Mouse (Mus musculus): ENCODE results near the gene Efnb2. TPM values are rescaled to one million over a fixed set of nuclear protein-coding genes. Genes with fewer than 3 reads are reported as not detected.
A peak's percentile ranks its signal among the peaks of the same experiment; 100 is the strongest.

The Efnb2 gene
- polyA plus RNA-seq, 2 experiments, result 42.8 to 74.0 TPM

GRCm38 (mm10) chr8:8658426-8659224, 2.4 kb downstream of the Efnb2 start:
- Histone ChIP-seq H3K9ac (ENCODE audit: low read depth, low read length, severe bottlenecking) (peak overlapping the region; percentile 94), H3K4me3 (replicated peaks; ENCODE audit: low read length) (peak overlapping the region; percentile 93), H3K4me2 (replicated peaks; ENCODE audit: low read depth, low read length, severe bottlenecking) (peak overlapping the region; percentile 82), H3K36me3 (ENCODE audit: control insufficient read depth, insufficient read depth, low read length) (0 out of 2 replicates have a peak, but pooled peaks cover 3% of the 10 kb centered on the region), H3K9me3 (ENCODE audit: control insufficient read depth, low read length) (no peaks in the 10 kb centered on the region), H3K27me3 (ENCODE audit: control insufficient read depth, insufficient read depth, low read length) (no peaks in the 10 kb centered on the region), H3K4me1 (ENCODE audit: control insufficient read depth, insufficient read depth, low read length) (peaks cover 34% of the 10 kb centered on the region), H3K27ac (replicated peaks; ENCODE audit: low read depth, low read length) (peak overlapping the region; percentile 61)
- DNase-seq (ENCODE audit: low spot score), result peak; percentile 93
- TF ChIP-seq POLR2A (IDR thresholded peaks at IDR 0.05; ENCODE audit: borderline replicate concordance, extremely low read depth, insufficient read depth, insufficient read length), result no peak
- ATAC-seq (ENCODE audit: low FRiP score, low read depth), result peak; percentile 29; the same call in 1 of the 2 replicates
- WGBS, result 3% methylated on average over 19 of the region's 19 CpGs

- no peak for DNase-seq (ENCODE audit: low spot score)
- no peak for TF ChIP-seq POLR2A (IDR thresholded peaks at IDR 0.05; ENCODE audit: borderline replicate concordance, extremely low read depth, insufficient read depth, insufficient read length)
- H3K36me3 ChIP-seq (ENCODE audit: control insufficient read depth, insufficient read depth, low read length), result peaks cover 3% of the 10 kb centered on the region; the same call in 1 of the 2 replicates
- no peak for ATAC-seq (ENCODE audit: low FRiP score, low read depth)
- peak overlapping the region; percentile 61; the same call in 1 of the 2 replicates for H3K27ac ChIP-seq (replicated peaks; ENCODE audit: low read depth, low read length)
- H3K9ac ChIP-seq (ENCODE audit: low read depth, low read length, severe bottlenecking), result peak overlapping the region; percentile 94
- H3K4me2 ChIP-seq (replicated peaks; ENCODE audit: low read depth, low read length, severe bottlenecking), result peak overlapping the region; percentile 82
- no peaks in the 10 kb centered on the region for H3K27me3 ChIP-seq (ENCODE audit: control insufficient read depth, insufficient read depth, low read length)
- H3K4me3 ChIP-seq (replicated peaks; ENCODE audit: low read length), result peak overlapping the region; percentile 93
- no peaks in the 10 kb centered on the region for H3K9me3 ChIP-seq (ENCODE audit: control insufficient read depth, low read length)
- WGBS, result 40% methylated on average over 5 of the region's 5 CpGs
- peaks cover 42% of the 10 kb centered on the region for H3K4me1 ChIP-seq (ENCODE audit: control insufficient read depth, insufficient read depth, low read length)
These were observed 3.2 kb downstream of the Efnb2 start for GRCm38 (mm10) chr8:8657692-8658355.

GRCm38 (mm10) chr8:8656578-8657441, 4.2 kb downstream of the Efnb2 start:
- Histone ChIP-seq H3K4me1 (ENCODE audit: control insufficient read depth, insufficient read depth, low read length) (peaks cover 49% of the 10 kb centered on the region), H3K27ac (replicated peaks; ENCODE audit: low read depth, low read length) (no peak overlapping the region), H3K27me3 (ENCODE audit: control insufficient read depth, insufficient read depth, low read length) (no peaks in the 10 kb centered on the region), H3K4me3 (replicated peaks; ENCODE audit: low read length) (peak overlapping the region; percentile 93), H3K36me3 (ENCODE audit: control insufficient read depth, insufficient read depth, low read length) (peaks cover 6% of the 10 kb centered on the region), H3K9me3 (ENCODE audit: control insufficient read depth, low read length) (no peaks in the 10 kb centered on the region), H3K9ac (ENCODE audit: low read depth, low read length, severe bottlenecking) (peak overlapping the region; percentile 94), H3K4me2 (replicated peaks; ENCODE audit: low read depth, low read length, severe bottlenecking) (peak overlapping the region; percentile 82)
- ATAC-seq (ENCODE audit: low FRiP score, low read depth) (no peak), DNase-seq (ENCODE audit: low spot score) (no peak)
- TF ChIP-seq POLR2A (IDR thresholded peaks at IDR 0.05; ENCODE audit: borderline replicate concordance, extremely low read depth, insufficient read depth, insufficient read length), result no peak
- WGBS, result 22% methylated on average over 14 of the region's 14 CpGs

- ATAC-seq (ENCODE audit: low FRiP score, low read depth) (no peak), DNase-seq (ENCODE audit: low spot score) (no peak)
- no peak overlapping the region for H3K27ac ChIP-seq (replicated peaks; ENCODE audit: low read depth, low read length)
- WGBS, result 35% methylated on average over 23 of the region's 24 CpGs
- H3K9ac ChIP-seq (ENCODE audit: low read depth, low read length, severe bottlenecking), result peak overlapping the region; percentile 13; the same call in 1 of the 2 replicates
- H3K27me3 ChIP-seq (ENCODE audit: control insufficient read depth, insufficient read depth, low read length), result no peaks in the 10 kb centered on the region
- peak overlapping the region; percentile 82 for H3K4me2 ChIP-seq (replicated peaks; ENCODE audit: low read depth, low read length, severe bottlenecking)
- H3K9me3 ChIP-seq (ENCODE audit: control insufficient read depth, low read length), result no peaks in the 10 kb centered on the region
- H3K36me3 ChIP-seq (ENCODE audit: control insufficient read depth, insufficient read depth, low read length), result peaks cover 6% of the 10 kb centered on the region
- peak overlapping the region; percentile 93 for H3K4me3 ChIP-seq (replicated peaks; ENCODE audit: low read length)
- peaks cover 57% of the 10 kb centered on the region for H3K4me1 ChIP-seq (ENCODE audit: control insufficient read depth, insufficient read depth, low read length)
- no peak for TF ChIP-seq POLR2A (IDR thresholded peaks at IDR 0.05; ENCODE audit: borderline replicate concordance, extremely low read depth, insufficient read depth, insufficient read length)
These were observed 5.4 kb downstream of the Efnb2 start for GRCm38 (mm10) chr8:8655346-8656340.

Data from limb, embryonic 14.5 days (tissue).